Mouse (Mus musculus) spleen, adult 2 months (tissue): ENCODE results near the gene Kras.

ENCODE experiments used
- CTCF ChIP-seq: fragments of 200-500 bp; IDR thresholded peaks from 2 replicates; pipeline ENCODE4 v1.5.1; 2011; ENCODE audit warnings: mild to moderate bottlenecking, inconsistent platforms; ENCODE audit not compliant: insufficient read depth, insufficient read length, insufficient replicate concordance; ENCODE audit errors: extremely low read depth
- POLR2A ChIP-seq: fragments of 200-500 bp; IDR thresholded peaks from 2 replicates; pipeline ENCODE4 v1.6.1; 2011; ENCODE audit warnings: low read depth, low read length, inconsistent platforms

DNA sequence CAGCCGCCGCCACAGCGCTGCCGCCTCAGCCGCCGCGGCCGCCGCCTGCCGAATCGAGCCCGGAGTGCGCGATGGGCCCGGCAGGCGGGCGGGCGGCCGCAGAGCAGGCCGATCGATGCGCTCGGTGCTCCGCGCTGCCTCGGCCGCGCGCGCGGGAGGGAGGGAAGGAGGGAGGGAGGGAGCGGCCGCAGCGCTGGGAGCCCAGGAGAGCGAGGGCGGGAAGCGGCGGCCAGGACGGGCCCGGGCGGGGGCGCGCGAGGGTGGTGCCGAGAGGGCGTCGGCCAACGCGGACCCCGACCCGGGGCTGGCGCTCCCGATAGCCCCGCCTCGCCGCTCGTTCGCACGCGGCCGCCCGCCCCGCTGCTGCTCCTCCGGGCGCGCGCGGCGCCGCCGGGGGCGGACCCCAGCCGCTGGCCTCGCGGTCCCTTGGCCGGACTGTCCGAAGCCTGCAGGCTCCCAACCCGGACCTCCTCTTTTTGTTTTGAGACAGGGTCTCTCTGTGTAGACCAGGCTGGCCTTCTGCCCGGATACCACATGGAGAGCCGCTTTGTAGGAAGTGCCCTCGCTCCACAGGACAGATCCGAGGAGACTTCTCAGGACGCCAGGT lies at the start of gene Kras:
- TF ChIP-seq CTCF (no peak), POLR2A (no peak; the same call in 1 of the 2 replicates)
